Mouse (Mus musculus) effector memory CD4-positive, alpha-beta T cell, adult 7 months (primary cell): ENCODE data around the gene Poll. TPM values are rescaled to one million over a fixed set of nuclear protein-coding genes. Genes with fewer than 3 reads are reported as not detected.

Experiments
- polyA plus RNA-seq: library from polyadenylated mRNA; unstranded; fragments of 100-300 nt; shearing (Covaris generic); gene quantifications from one replicate; pipeline ENCODE4 v1.2.1, GENCODE M21; 2017

The Poll gene
- polyA plus RNA-seq, result 6.0 TPM

DNA sequence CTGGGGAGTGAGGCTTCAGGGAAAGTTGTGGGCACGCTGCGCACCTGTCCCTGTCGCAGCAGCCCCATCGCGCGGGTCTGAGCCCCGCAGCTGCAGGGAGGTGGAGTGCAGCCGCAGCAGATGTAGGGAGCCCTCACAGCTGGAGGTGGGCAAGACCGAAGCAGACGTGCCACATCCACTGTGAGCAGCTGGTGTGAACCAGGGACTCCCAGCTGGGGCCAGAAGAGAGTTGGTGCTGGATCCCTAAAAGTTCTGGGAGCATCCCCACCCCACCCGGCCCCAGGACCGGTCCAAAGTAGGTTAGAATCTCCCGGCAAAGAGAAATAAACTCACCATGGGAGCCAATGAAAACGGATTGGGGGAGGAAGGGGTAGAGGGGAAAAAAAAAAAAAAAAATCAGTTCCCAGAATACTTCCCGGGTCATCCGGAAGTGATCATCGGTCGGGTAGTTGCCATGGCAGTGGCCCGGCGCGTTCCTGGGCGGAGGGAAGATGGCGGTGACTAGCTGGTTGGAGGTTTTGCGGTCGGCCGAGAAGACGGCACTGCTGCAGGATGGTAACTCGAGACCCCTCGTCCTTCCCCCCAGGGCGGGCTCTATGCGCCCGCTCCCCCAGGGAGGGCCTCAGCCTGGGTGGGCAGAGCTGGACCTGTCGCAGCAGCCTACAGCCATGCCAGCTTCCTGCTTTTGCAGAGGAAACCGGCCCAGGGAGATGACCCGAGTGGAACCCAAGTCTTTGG, at the start of gene Poll, which contains the start of gene Gm17018:
Poll (minus strand) TSS at position 379 of the 738 bp plus-strand sequence.
Gm17018 (plus strand) TSS at position 463 of the 738 bp plus-strand sequence.

Other genes with a start within 250 kb of the Poll start
- gene Btrc, start 196.8 kb downstream of the Poll start, polyA plus RNA-seq, result 16.8 TPM
- 9.6 TPM for gene Gm17018, start 84 bp upstream of the Poll start, polyA plus RNA-seq
- gene Fbxw4, start 99.8 kb upstream of the Poll start, polyA plus RNA-seq, result 13.5 TPM
- gene Fgf8, start 182.4 kb upstream of the Poll start, polyA plus RNA-seq, result not detected
- 21.0 TPM for gene Npm3, start 189.1 kb upstream of the Poll start, polyA plus RNA-seq
- 339 TPM for gene Mgea5, start 223.3 kb upstream of the Poll start, polyA plus RNA-seq